Mouse (Mus musculus): ENCODE results near the gene Tas2r143. TPM values are rescaled to one million over a fixed set of nuclear protein-coding genes. Genes with fewer than 3 reads are reported as not detected.

Gene Tas2r143
- polyA plus RNA-seq (2015; fragmentation: Nextera tagmentation; extraction: Ambion mirVana) = not detected in 2 replicates

GRCm38 (mm10) chr6:42399938-42400337 lies at the start of gene Tas2r143:
Gene Tas2r143 (plus strand): TSS chr6:42400238.
- ATAC-seq (ENCODE audit: low FRiP score, low read depth) = no peak
- Histone ChIP-seq H3K9me3 (no peaks in the 10 kb centered on the region), H3K4me3 (no peak within 1 kb of the TSS), H3K4me2 (replicated peaks) (no peak within 1 kb of the TSS), H3K9ac (no peak within 1 kb of the TSS), H3K27ac (no peak within 1 kb of the TSS), H3K36me3 (no peaks in the 10 kb centered on the region), H3K27me3 (no peaks in the 10 kb centered on the region), H3K4me1 (no peaks in the 10 kb centered on the region)
- 78% methylated on average over 1 of the region's 1 CpGs for whole genome bisulfite sequencing

GRCm38 (mm10) chr6:42350968-42351775 lies 48.9 kb upstream of the Tas2r143 start:
- Histone ChIP-seq H3K36me3 (peaks cover 41% of the 10 kb centered on the region), H3K9ac (peak overlapping the region; percentile 89), H3K4me3 (peak overlapping the region; percentile 80), H3K4me2 (replicated peaks) (peak overlapping the region; percentile 88), H3K4me1 (peaks cover 53% of the 10 kb centered on the region), H3K9me3 (no peaks in the 10 kb centered on the region), H3K27me3 (no peaks in the 10 kb centered on the region), H3K27ac (peak overlapping the region; percentile 96; the same call in 1 of the 2 replicates)
- 38% methylated on average over 13 of the region's 13 CpGs for WGBS
- no peak for ATAC-seq (ENCODE audit: low FRiP score, low read depth)

GRCm38 (mm10) chr6:42351776-42352485 lies 48.1 kb upstream of the Tas2r143 start:
- WGBS = 78% methylated on average over 7 of the region's 7 CpGs
- no peaks in the 10 kb centered on the region for H3K27me3 ChIP-seq
- peak overlapping the region; percentile 88 for H3K4me2 ChIP-seq (replicated peaks)
- H3K9me3 ChIP-seq = no peaks in the 10 kb centered on the region
- peaks cover 49% of the 10 kb centered on the region for H3K36me3 ChIP-seq
- no peak overlapping the region; the same call in 1 of the 2 replicates for H3K9ac ChIP-seq
- H3K4me1 ChIP-seq = peaks cover 53% of the 10 kb centered on the region
- no peak for ATAC-seq (ENCODE audit: low FRiP score, low read depth)
- H3K27ac ChIP-seq = no peak overlapping the region
- H3K4me3 ChIP-seq = peak overlapping the region; percentile 80

- 95% methylated on average over 1 of the region's 1 CpGs for WGBS
- Histone ChIP-seq H3K36me3 (peaks cover 54% of the 10 kb centered on the region), H3K4me2 (replicated peaks) (peak overlapping the region; percentile 88), H3K27ac (no peak overlapping the region; the same call in 1 of the 2 replicates), H3K9ac (no peak overlapping the region; the same call in 1 of the 2 replicates), H3K27me3 (no peaks in the 10 kb centered on the region), H3K9me3 (no peaks in the 10 kb centered on the region), H3K4me3 (peak overlapping the region; percentile 80; the same call in 1 of the 2 replicates), H3K4me1 (peaks cover 53% of the 10 kb centered on the region)
- no peak for ATAC-seq (ENCODE audit: low FRiP score, low read depth)
Observed at GRCm38 (mm10) chr6:42352486-42352846, 47.6 kb upstream of the Tas2r143 start.

- Histone ChIP-seq H3K4me1 (peaks cover 51% of the 10 kb centered on the region), H3K9ac (peak overlapping the region; percentile 26; the same call in 1 of the 2 replicates), H3K27ac (no peak overlapping the region; the same call in 1 of the 2 replicates), H3K36me3 (peaks cover 61% of the 10 kb centered on the region), H3K4me2 (replicated peaks) (peak overlapping the region; percentile 88), H3K27me3 (no peaks in the 10 kb centered on the region), H3K9me3 (no peaks in the 10 kb centered on the region), H3K4me3 (peak overlapping the region; percentile 0; the same call in 1 of the 2 replicates)
- 71% methylated on average over 8 of the region's 8 CpGs for WGBS
- ATAC-seq (ENCODE audit: low FRiP score, low read depth) = no peak
Observed at GRCm38 (mm10) chr6:42353180-42353579, 46.9 kb upstream of the Tas2r143 start.

GRCm38 (mm10) chr6:42354076-42355019 lies 45.7 kb upstream of the Tas2r143 start:
- Histone ChIP-seq H3K4me2 (replicated peaks) (peak overlapping the region; percentile 88), H3K27ac (0 out of 2 replicates have a peak overlapping the region, but pooled peaks have one; percentile 33), H3K9ac (no peak overlapping the region), H3K36me3 (peaks cover 73% of the 10 kb centered on the region), H3K4me3 (peak overlapping the region; percentile 14), H3K9me3 (no peaks in the 10 kb centered on the region), H3K27me3 (no peaks in the 10 kb centered on the region), H3K4me1 (peaks cover 50% of the 10 kb centered on the region)
- 56% methylated on average over 11 of the region's 11 CpGs for WGBS
- peak; percentile 8; the same call in 1 of the 2 replicates for ATAC-seq (ENCODE audit: low FRiP score, low read depth)

- WGBS = 88% methylated on average over 6 of the region's 6 CpGs
Observed at GRCm38 (mm10) chr6:42355366-42355765, 44.7 kb upstream of the Tas2r143 start.

GRCm38 (mm10) chr6:42355794-42356600 lies 44.0 kb upstream of the Tas2r143 start:
- WGBS = 88% methylated on average over 13 of the region's 13 CpGs
- no peaks in the 10 kb centered on the region for H3K9me3 ChIP-seq
- peaks cover 90% of the 10 kb centered on the region for H3K36me3 ChIP-seq
- no peak for ATAC-seq (ENCODE audit: low FRiP score, low read depth)
- H3K9ac ChIP-seq = no peak overlapping the region
- no peaks in the 10 kb centered on the region for H3K27me3 ChIP-seq
- no peak overlapping the region for H3K27ac ChIP-seq
- no peak overlapping the region for H3K4me3 ChIP-seq
- H3K4me1 ChIP-seq = peaks cover 47% of the 10 kb centered on the region
- no peak overlapping the region for H3K4me2 ChIP-seq (replicated peaks)

More at GRCm38 (mm10) chr6:42355366-42355765, 44.7 kb upstream of the Tas2r143 start:
- Histone ChIP-seq H3K27me3 (no peaks in the 10 kb centered on the region), H3K36me3 (peaks cover 83% of the 10 kb centered on the region), H3K4me2 (replicated peaks) (no peak overlapping the region), H3K27ac (no peak overlapping the region), H3K9ac (no peak overlapping the region), H3K4me1 (peaks cover 50% of the 10 kb centered on the region), H3K9me3 (no peaks in the 10 kb centered on the region), H3K4me3 (no peak overlapping the region)
- ATAC-seq (ENCODE audit: low FRiP score, low read depth) = no peak

GRCm38 (mm10) chr6:42356913-42357312 lies 43.1 kb upstream of the Tas2r143 start:
- Histone ChIP-seq H3K36me3 (peaks cover 90% of the 10 kb centered on the region), H3K4me3 (no peak overlapping the region)
- WGBS = 94% methylated on average over 5 of the region's 5 CpGs

GRCm38 (mm10) chr6:42357901-42358300 lies 42.1 kb upstream of the Tas2r143 start:
- no peak for ATAC-seq (ENCODE audit: low FRiP score, low read depth)
- Histone ChIP-seq H3K4me2 (replicated peaks) (no peak overlapping the region), H3K4me1 (peaks cover 28% of the 10 kb centered on the region), H3K4me3 (no peak overlapping the region), H3K9ac (no peak overlapping the region), H3K27ac (no peak overlapping the region), H3K36me3 (peaks cover 80% of the 10 kb centered on the region), H3K9me3 (no peaks in the 10 kb centered on the region), H3K27me3 (no peaks in the 10 kb centered on the region)
- 63% methylated on average over 6 of the region's 6 CpGs for WGBS

More at GRCm38 (mm10) chr6:42356913-42357312, 43.1 kb upstream of the Tas2r143 start:
- H3K9me3 ChIP-seq = no peaks in the 10 kb centered on the region
- no peak overlapping the region for H3K27ac ChIP-seq
- H3K9ac ChIP-seq = no peak overlapping the region
- no peak for ATAC-seq (ENCODE audit: low FRiP score, low read depth)
- H3K4me2 ChIP-seq (replicated peaks) = no peak overlapping the region
- H3K4me1 ChIP-seq = peaks cover 38% of the 10 kb centered on the region
- H3K27me3 ChIP-seq = no peaks in the 10 kb centered on the region

GRCm38 (mm10) chr6:42358901-42359300 lies 41.1 kb upstream of the Tas2r143 start:
- Histone ChIP-seq H3K9ac (no peak overlapping the region), H3K9me3 (no peaks in the 10 kb centered on the region), H3K27ac (no peak overlapping the region), H3K4me3 (no peak overlapping the region), H3K27me3 (no peaks in the 10 kb centered on the region), H3K36me3 (peaks cover 75% of the 10 kb centered on the region), H3K4me2 (replicated peaks) (no peak overlapping the region), H3K4me1 (peaks cover 18% of the 10 kb centered on the region)
- ATAC-seq (ENCODE audit: low FRiP score, low read depth) = no peak
- 89% methylated on average over 12 of the region's 12 CpGs for WGBS

Measured in limb, embryonic 13.5 days (tissue).